Mouse (Mus musculus): ENCODE results near the gene Serpina3c. TPM values are rescaled to one million over a fixed set of nuclear protein-coding genes. Genes with fewer than 3 reads are reported as not detected.
"Not testable (repeated sequence)": the region's sequence is repeated elsewhere in the genome, so short reads cannot be mapped to it uniquely, and the experiment has no call there.

Gene Serpina3c
- polyA plus RNA-seq, 1 experiment, result not detected

- Histone ChIP-seq H3ac (ENCODE audit: control insufficient read depth, insufficient read length, low read depth) (no peak overlapping the region), H3K27me3 (ENCODE audit: control insufficient read depth, insufficient read depth, insufficient read length) (no peaks in the 10 kb centered on the region), H3K79me3 (ENCODE audit: low read depth) (no peaks in the 10 kb centered on the region), H3K4me3 (ENCODE audit: insufficient read depth, poor library complexity, severe bottlenecking) (no peak overlapping the region), H3K79me2 (ENCODE audit: control insufficient read depth, insufficient read depth) (no peaks in the 10 kb centered on the region), H3K36me3 (ENCODE audit: control insufficient read depth, insufficient read depth) (no peaks in the 10 kb centered on the region)
- TF ChIP-seq CEBPB (IDR thresholded peaks at IDR 0.05; ENCODE audit: low read depth), result no peak
- TF ChIP-seq MYOD1 (IDR thresholded peaks at IDR 0.05; ENCODE audit: control insufficient read depth, insufficient read length, low read depth), result no peak
- TF ChIP-seq USF1 (IDR thresholded peaks at IDR 0.05; ENCODE audit: low read depth), result no peak
- TF ChIP-seq FOSL1 (IDR thresholded peaks at IDR 0.05; ENCODE audit: insufficient read depth, low read length, poor library complexity, severe bottlenecking), result no peak
- no peak for TF ChIP-seq CTCF (IDR thresholded peaks at IDR 0.05; ENCODE audit: control insufficient read depth, insufficient read depth, insufficient read length)
- TF ChIP-seq MYOG (IDR thresholded peaks at IDR 0.05; ENCODE audit: control insufficient read depth, extremely low read depth, insufficient read length), result no peak
- TF ChIP-seq MAX (IDR thresholded peaks at IDR 0.05), result no peak
Measured at GRCm38 (mm10) chr12:104114921-104115579, 38.6 kb downstream of the Serpina3c start.

GRCm38 (mm10) chr12:104112333-104112732 lies 41.3 kb downstream of the Serpina3c start, which contains the start of gene Serpina3a:
Gene Serpina3a (plus strand): TSS chr12:104112724.
- H3ac ChIP-seq (ENCODE audit: control insufficient read depth, insufficient read length, low read depth); H3K79me3 ChIP-seq (ENCODE audit: low read depth); H3K36me3 ChIP-seq (ENCODE audit: control insufficient read depth, insufficient read depth); H3K27me3 ChIP-seq (ENCODE audit: control insufficient read depth, insufficient read depth, insufficient read length); H3K79me2 ChIP-seq (ENCODE audit: control insufficient read depth, insufficient read depth); H3K4me3 ChIP-seq (ENCODE audit: insufficient read depth, poor library complexity, severe bottlenecking): not testable (repeated sequence)

DNA sequence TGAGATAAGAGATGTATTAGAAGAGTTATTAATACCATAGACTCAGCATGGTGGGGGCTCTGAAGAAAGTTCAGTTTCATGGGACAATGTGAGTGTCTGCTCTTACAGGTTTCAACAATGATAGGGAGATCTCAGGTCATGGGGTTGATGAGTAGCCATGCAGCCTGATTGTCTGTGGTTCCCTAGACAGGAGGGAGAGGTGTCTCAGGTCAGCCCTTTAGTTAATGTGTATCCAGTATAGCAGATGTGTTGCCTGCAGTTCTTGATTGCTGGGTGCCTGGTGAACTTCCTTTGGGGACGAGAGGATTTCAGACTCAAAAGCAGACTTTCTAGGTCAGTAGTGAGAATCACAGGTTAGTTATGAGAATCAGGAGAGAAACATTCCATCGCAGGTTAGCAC lies 45.2 kb downstream of the Serpina3c start:
- H3K27me3 ChIP-seq (ENCODE audit: control insufficient read depth, insufficient read depth, insufficient read length), result no peaks in the 10 kb centered on the region
- no peak overlapping the region for H3K4me3 ChIP-seq (ENCODE audit: insufficient read depth, poor library complexity, severe bottlenecking)
- H3K36me3 ChIP-seq (ENCODE audit: control insufficient read depth, insufficient read depth), result no peaks in the 10 kb centered on the region
- H3K79me3 ChIP-seq (ENCODE audit: low read depth), result no peaks in the 10 kb centered on the region
- H3K79me2 ChIP-seq (ENCODE audit: control insufficient read depth, insufficient read depth), result no peaks in the 10 kb centered on the region
- no peak overlapping the region for H3ac ChIP-seq (ENCODE audit: control insufficient read depth, insufficient read length, low read depth)
- TF ChIP-seq MYOD1 (IDR thresholded peaks at IDR 0.05; ENCODE audit: control insufficient read depth, insufficient read length, low read depth), result no peak
- no peak for TF ChIP-seq FOSL1 (IDR thresholded peaks at IDR 0.05; ENCODE audit: insufficient read depth, low read length, poor library complexity, severe bottlenecking)
- TF ChIP-seq CTCF (IDR thresholded peaks at IDR 0.05; ENCODE audit: control insufficient read depth, insufficient read depth, insufficient read length), result no peak
- TF ChIP-seq MAX (IDR thresholded peaks at IDR 0.05), result no peak
- TF ChIP-seq USF1 (IDR thresholded peaks at IDR 0.05; ENCODE audit: low read depth), result no peak
- no peak for TF ChIP-seq MYOG (IDR thresholded peaks at IDR 0.05; ENCODE audit: control insufficient read depth, extremely low read depth, insufficient read length)
- TF ChIP-seq CEBPB (IDR thresholded peaks at IDR 0.05; ENCODE audit: low read depth), result no peak

DNA sequence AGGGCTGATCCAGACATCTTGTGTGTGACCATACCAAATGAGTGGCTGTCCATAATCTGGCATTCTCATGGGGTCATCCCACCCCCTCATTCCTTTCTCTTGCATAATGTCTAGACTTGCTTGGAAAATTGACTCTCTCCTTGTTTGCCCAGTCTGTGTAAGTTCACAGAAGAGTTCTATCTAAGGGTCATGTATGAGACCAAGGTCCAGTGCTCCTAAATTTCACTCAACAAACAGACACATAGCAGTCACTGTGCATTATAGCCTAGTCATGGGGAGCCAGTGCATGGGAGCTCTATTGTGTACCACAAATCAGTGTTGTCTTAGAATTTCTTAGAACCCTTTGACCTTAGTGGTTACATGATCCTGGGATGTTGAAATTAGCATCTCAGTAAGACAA lies 46.8 kb downstream of the Serpina3c start:
- no peaks in the 10 kb centered on the region for H3K79me2 ChIP-seq (ENCODE audit: control insufficient read depth, insufficient read depth)
- TF ChIP-seq CEBPB (IDR thresholded peaks at IDR 0.05; ENCODE audit: low read depth) (no peak), USF1 (IDR thresholded peaks at IDR 0.05; ENCODE audit: low read depth) (no peak), MYOD1 (IDR thresholded peaks at IDR 0.05; ENCODE audit: control insufficient read depth, insufficient read length, low read depth) (no peak), MAX (IDR thresholded peaks at IDR 0.05) (no peak), CTCF (IDR thresholded peaks at IDR 0.05; ENCODE audit: control insufficient read depth, insufficient read depth, insufficient read length) (no peak)
- no peaks in the 10 kb centered on the region for H3K79me3 ChIP-seq (ENCODE audit: low read depth)

GRCm38 (mm10) chr12:104105847-104106246 lies 47.8 kb downstream of the Serpina3c start:
- H3ac ChIP-seq (ENCODE audit: control insufficient read depth, insufficient read length, low read depth), result no peak overlapping the region
- H3K27me3 ChIP-seq (ENCODE audit: control insufficient read depth, insufficient read depth, insufficient read length), result no peaks in the 10 kb centered on the region
- TF ChIP-seq CEBPB (IDR thresholded peaks at IDR 0.05; ENCODE audit: low read depth) (no peak), MAX (IDR thresholded peaks at IDR 0.05) (no peak), FOSL1 (IDR thresholded peaks at IDR 0.05; ENCODE audit: insufficient read depth, low read length, poor library complexity, severe bottlenecking) (no peak), USF1 (IDR thresholded peaks at IDR 0.05; ENCODE audit: low read depth) (no peak), MYOG (IDR thresholded peaks at IDR 0.05; ENCODE audit: control insufficient read depth, extremely low read depth, insufficient read length) (no peak), CTCF (IDR thresholded peaks at IDR 0.05; ENCODE audit: control insufficient read depth, insufficient read depth, insufficient read length) (no peak), MYOD1 (IDR thresholded peaks at IDR 0.05; ENCODE audit: control insufficient read depth, insufficient read length, low read depth) (no peak)
- H3K36me3 ChIP-seq (ENCODE audit: control insufficient read depth, insufficient read depth), result no peaks in the 10 kb centered on the region
- no peaks in the 10 kb centered on the region for H3K79me3 ChIP-seq (ENCODE audit: low read depth)
- no peak overlapping the region for H3K4me3 ChIP-seq (ENCODE audit: insufficient read depth, poor library complexity, severe bottlenecking)
- no peaks in the 10 kb centered on the region for H3K79me2 ChIP-seq (ENCODE audit: control insufficient read depth, insufficient read depth)

More for the DNA sequence above, 46.8 kb downstream of the Serpina3c start:
- H3K36me3 ChIP-seq (ENCODE audit: control insufficient read depth, insufficient read depth), result no peaks in the 10 kb centered on the region
- no peak overlapping the region for H3K4me3 ChIP-seq (ENCODE audit: insufficient read depth, poor library complexity, severe bottlenecking)
- no peak overlapping the region for H3ac ChIP-seq (ENCODE audit: control insufficient read depth, insufficient read length, low read depth)
- no peaks in the 10 kb centered on the region for H3K27me3 ChIP-seq (ENCODE audit: control insufficient read depth, insufficient read depth, insufficient read length)

GRCm38 (mm10) chr12:104100768-104101167 lies 52.9 kb downstream of the Serpina3c start, which contains the start of gene Serpina5:
Gene Serpina5 (plus strand): TSS chr12:104101113.
- Histone ChIP-seq H3K4me3 (ENCODE audit: insufficient read depth, poor library complexity, severe bottlenecking) (no peak within 1 kb of the TSS), H3K79me3 (ENCODE audit: low read depth) (no peaks in the 10 kb centered on the region), H3K27me3 (ENCODE audit: control insufficient read depth, insufficient read depth, insufficient read length) (no peaks in the 10 kb centered on the region), H3K79me2 (ENCODE audit: control insufficient read depth, insufficient read depth) (no peaks in the 10 kb centered on the region), H3K36me3 (ENCODE audit: control insufficient read depth, insufficient read depth) (no peaks in the 10 kb centered on the region), H3ac (ENCODE audit: control insufficient read depth, insufficient read length, low read depth) (no peak within 1 kb of the TSS)
- TF ChIP-seq MYOD1 (IDR thresholded peaks at IDR 0.05; ENCODE audit: control insufficient read depth, insufficient read length, low read depth), result no peak
- no peak for TF ChIP-seq CEBPB (IDR thresholded peaks at IDR 0.05; ENCODE audit: low read depth)
- no peak for TF ChIP-seq USF1 (IDR thresholded peaks at IDR 0.05; ENCODE audit: low read depth)
- no peak for TF ChIP-seq MYOG (IDR thresholded peaks at IDR 0.05; ENCODE audit: control insufficient read depth, extremely low read depth, insufficient read length)
- TF ChIP-seq CTCF (IDR thresholded peaks at IDR 0.05; ENCODE audit: control insufficient read depth, insufficient read depth, insufficient read length), result no peak
- TF ChIP-seq FOSL1 (IDR thresholded peaks at IDR 0.05; ENCODE audit: insufficient read depth, low read length, poor library complexity, severe bottlenecking), result no peak
- TF ChIP-seq MAX (IDR thresholded peaks at IDR 0.05), result no peak

Other genes starting within 250 kb of the Serpina3c start
- not detected for gene Serpina1c, start 249.0 kb downstream of the Serpina3c start, polyA plus RNA-seq (2012; fragmentation: generic; extraction: Trizol)
- gene Serpina1e, start 194.9 kb downstream of the Serpina3c start, polyA plus RNA-seq (2012; fragmentation: generic; extraction: Trizol), result not detected
- not detected for gene Serpina11, start 163.9 kb downstream of the Serpina3c start, polyA plus RNA-seq (2012; fragmentation: generic; extraction: Trizol)
- gene Serpina9, start 140.1 kb downstream of the Serpina3c start, polyA plus RNA-seq (2012; fragmentation: generic; extraction: Trizol), result 0.01 TPM
- not detected for gene Serpina12, start 109.4 kb downstream of the Serpina3c start, polyA plus RNA-seq (2012; fragmentation: generic; extraction: Trizol)
- not detected for gene Serpina5, start 52.8 kb downstream of the Serpina3c start, polyA plus RNA-seq (2012; fragmentation: generic; extraction: Trizol)
- not detected for gene Serpina3a, start 41.1 kb downstream of the Serpina3c start, polyA plus RNA-seq (2012; fragmentation: generic; extraction: Trizol)
- not detected for gene Serpina3b, start 25.9 kb downstream of the Serpina3c start, polyA plus RNA-seq (2012; fragmentation: generic; extraction: Trizol)
- not detected for gene Serpina3f, start 60.7 kb upstream of the Serpina3c start, polyA plus RNA-seq (2012; fragmentation: generic; extraction: Trizol)
- 0.14 TPM for gene Serpina3g, start 82.4 kb upstream of the Serpina3c start, polyA plus RNA-seq (2012; fragmentation: generic; extraction: Trizol)
- not detected for gene Serpina3i, start 109.3 kb upstream of the Serpina3c start, polyA plus RNA-seq (2012; fragmentation: generic; extraction: Trizol)
- gene Serpina3j, start 160.7 kb upstream of the Serpina3c start, polyA plus RNA-seq (2012; fragmentation: generic; extraction: Trizol), result not detected
- gene Serpina3k, start 184.6 kb upstream of the Serpina3c start, polyA plus RNA-seq (2012; fragmentation: generic; extraction: Trizol), result not detected
- gene Serpina3m, start 184.6 kb upstream of the Serpina3c start, polyA plus RNA-seq (2012; fragmentation: generic; extraction: Trizol), result not detected